Mouse (Mus musculus) embryonic facial prominence, embryonic 10.5 days (tissue): Measurements from ENCODE around the gene Trpm8. TPM values are rescaled to one million over a fixed set of nuclear protein-coding genes. Genes with fewer than 3 reads are reported as not detected.

Source experiments
- DNase-seq: peaks from one replicate; pipeline ENCODE4 v3.0.0-alpha.2; 2017; ENCODE audit warnings: low spot score
- H3K27ac ChIP-seq: fragments of 300-500 bp; sonication (generic); replicated peaks from 2 replicates; pipeline ENCODE4 v1.5.1; 2016; ENCODE audit warnings: mild to moderate bottlenecking
- H3K27me3 ChIP-seq: fragments of 300-500 bp; sonication (generic); replicated peaks from 2 replicates; pipeline ENCODE4 v1.6.1; 2016; ENCODE audit warnings: low read depth, mild to moderate bottlenecking; ENCODE audit not compliant: poor library complexity, severe bottlenecking
- H3K36me3 ChIP-seq: fragments of 300-500 bp; sonication (generic); replicated peaks from 2 replicates; pipeline ENCODE4 v1.6.1; 2016; ENCODE audit warnings: mild to moderate bottlenecking, moderate library complexity
- H3K4me1 ChIP-seq: fragments of 300-500 bp; sonication (generic); 2 replicates; pipeline ENCODE4 v1.6.1; 2016
- H3K4me3 ChIP-seq: fragments of 300-500 bp; sonication (generic); 2 replicates; pipeline ENCODE4 v1.5.1; 2016; ENCODE audit warnings: mild to moderate bottlenecking, moderate library complexity
- H3K9me3 ChIP-seq: fragments of 300-500 bp; sonication (generic); 2 replicates; pipeline ENCODE4 v1.6.1; 2016; ENCODE audit warnings: mild to moderate bottlenecking
- WGBS: fragments of 180-500 bp; shearing (Covaris S2); methylation state at CpG from one replicate; pipeline ENCODE4 v1.1.7; 2016; 5-methylcytosine and 5-hydroxymethylcytosine counted together
- polyA plus RNA-seq: library from polyadenylated mRNA; unstranded; fragments of >200 nt; fragmentation: Nextera tagmentation; extraction: Ambion mirVana; gene quantifications from 2 replicates; pipeline ENCODE4 v1.2.1, GENCODE M21; 2016

Trpm8 gene
- polyA plus RNA-seq, 1 experiment from 2014 or later = not detected

GRCm38 (mm10) chr1:88253106-88253505 is 24.4 kb upstream of the Trpm8 start:
- peaks cover 98% of the 10 kb centered on the region for H3K9me3 ChIP-seq
- no peaks in the 10 kb centered on the region for H3K27me3 ChIP-seq
- no peak overlapping the region for H3K4me3 ChIP-seq
- WGBS = 73% methylated on average over 8 of the region's 8 CpGs
- no peak for DNase-seq
- H3K36me3 ChIP-seq = no peaks in the 10 kb centered on the region
- no peaks in the 10 kb centered on the region for H3K4me1 ChIP-seq
- H3K27ac ChIP-seq = no peak overlapping the region

GRCm38 (mm10) chr1:88253540-88253939 is 23.9 kb upstream of the Trpm8 start:
- H3K9me3 ChIP-seq = peaks cover 98% of the 10 kb centered on the region
- H3K4me1 ChIP-seq = no peaks in the 10 kb centered on the region
- no peak overlapping the region for H3K27ac ChIP-seq
- no peaks in the 10 kb centered on the region for H3K36me3 ChIP-seq
- DNase-seq = no peak
- no peaks in the 10 kb centered on the region for H3K27me3 ChIP-seq
- H3K4me3 ChIP-seq = no peak overlapping the region
- WGBS = 69% methylated on average over 6 of the region's 6 CpGs

- H3K27me3 ChIP-seq = no peaks in the 10 kb centered on the region
- DNase-seq = no peak
- H3K9me3 ChIP-seq = peaks cover 95% of the 10 kb centered on the region
- 87% methylated on average over 12 of the region's 12 CpGs for WGBS
- no peak overlapping the region for H3K27ac ChIP-seq
- H3K36me3 ChIP-seq = peaks cover 9% of the 10 kb centered on the region
- H3K4me1 ChIP-seq = no peaks in the 10 kb centered on the region
- no peak overlapping the region for H3K4me3 ChIP-seq
Measured at GRCm38 (mm10) chr1:88254793-88255465, 22.5 kb upstream of the Trpm8 start.

- H3K27ac ChIP-seq = no peak overlapping the region
- no peaks in the 10 kb centered on the region for H3K4me1 ChIP-seq
- no peak overlapping the region for H3K4me3 ChIP-seq
- no peaks in the 10 kb centered on the region for H3K27me3 ChIP-seq
- H3K36me3 ChIP-seq = peaks cover 14% of the 10 kb centered on the region
- WGBS = 57% methylated on average over 2 of the region's 2 CpGs
- peaks cover 95% of the 10 kb centered on the region for H3K9me3 ChIP-seq
- no peak for DNase-seq
Measured at GRCm38 (mm10) chr1:88255466-88255857, 22.0 kb upstream of the Trpm8 start.

- peaks cover 21% of the 10 kb centered on the region for H3K36me3 ChIP-seq
- no peak overlapping the region for H3K4me3 ChIP-seq
- peaks cover 95% of the 10 kb centered on the region for H3K9me3 ChIP-seq
- WGBS = 79% methylated on average over 13 of the region's 13 CpGs
- no peaks in the 10 kb centered on the region for H3K27me3 ChIP-seq
- no peak overlapping the region for H3K27ac ChIP-seq
- no peaks in the 10 kb centered on the region for H3K4me1 ChIP-seq
- no peak for DNase-seq
Measured at GRCm38 (mm10) chr1:88255989-88256754, 21.3 kb upstream of the Trpm8 start.

GRCm38 (mm10) chr1:88256886-88257663 is 20.4 kb upstream of the Trpm8 start:
- 79% methylated on average over 10 of the region's 10 CpGs for WGBS
- Histone ChIP-seq H3K36me3 (peaks cover 30% of the 10 kb centered on the region), H3K27ac (no peak overlapping the region), H3K9me3 (peaks cover 97% of the 10 kb centered on the region), H3K4me3 (no peak overlapping the region), H3K4me1 (no peaks in the 10 kb centered on the region), H3K27me3 (no peaks in the 10 kb centered on the region)
- no peak for DNase-seq

GRCm38 (mm10) chr1:88257681-88258080 is 19.8 kb upstream of the Trpm8 start:
- H3K27me3 ChIP-seq = no peaks in the 10 kb centered on the region
- H3K4me1 ChIP-seq = no peaks in the 10 kb centered on the region
- 81% methylated on average over 6 of the region's 6 CpGs for WGBS
- no peak for DNase-seq
- H3K4me3 ChIP-seq = no peak overlapping the region
- H3K36me3 ChIP-seq = peaks cover 36% of the 10 kb centered on the region
- H3K9me3 ChIP-seq = peaks cover 95% of the 10 kb centered on the region
- no peak overlapping the region for H3K27ac ChIP-seq

- 72% methylated on average over 6 of the region's 6 CpGs for WGBS
- Histone ChIP-seq H3K4me3 (no peak overlapping the region), H3K36me3 (peaks cover 43% of the 10 kb centered on the region), H3K4me1 (no peaks in the 10 kb centered on the region), H3K27me3 (no peaks in the 10 kb centered on the region), H3K9me3 (peaks cover 95% of the 10 kb centered on the region), H3K27ac (no peak overlapping the region)
- no peak for DNase-seq
Measured at GRCm38 (mm10) chr1:88258361-88258760, 19.1 kb upstream of the Trpm8 start.

- no peak for DNase-seq
- Histone ChIP-seq H3K27me3 (no peaks in the 10 kb centered on the region), H3K27ac (no peak overlapping the region), H3K4me1 (no peaks in the 10 kb centered on the region), H3K4me3 (no peak overlapping the region), H3K9me3 (peaks cover 95% of the 10 kb centered on the region), H3K36me3 (peaks cover 50% of the 10 kb centered on the region)
- 81% methylated on average over 8 of the region's 8 CpGs for WGBS
Measured at GRCm38 (mm10) chr1:88258881-88259642, 18.4 kb upstream of the Trpm8 start.

GRCm38 (mm10) chr1:88259643-88260024 is 17.8 kb upstream of the Trpm8 start:
- WGBS = 77% methylated on average over 4 of the region's 4 CpGs
- no peak for DNase-seq
- Histone ChIP-seq H3K27me3 (no peaks in the 10 kb centered on the region), H3K27ac (no peak overlapping the region), H3K4me1 (no peaks in the 10 kb centered on the region), H3K4me3 (no peak overlapping the region), H3K9me3 (peaks cover 94% of the 10 kb centered on the region), H3K36me3 (peaks cover 56% of the 10 kb centered on the region)

GRCm38 (mm10) chr1:88260114-88260513 is 17.3 kb upstream of the Trpm8 start:
- Histone ChIP-seq H3K4me3 (no peak overlapping the region), H3K36me3 (peaks cover 60% of the 10 kb centered on the region), H3K4me1 (no peaks in the 10 kb centered on the region), H3K27ac (no peak overlapping the region), H3K27me3 (no peaks in the 10 kb centered on the region), H3K9me3 (peaks cover 94% of the 10 kb centered on the region)
- DNase-seq = no peak
- WGBS = 85% methylated on average over 6 of the region's 6 CpGs
